Mouse (Mus musculus): ENCODE data around the gene Gm9508.
"Not testable (repeated sequence)": the region's sequence is repeated elsewhere in the genome, so short reads cannot be mapped to it uniquely, and the experiment has no call there.

The Gm9508 gene

GRCm38 (mm10) chr10:77697133-77697532 lies at the start of gene Gm9508:
Gene Gm9508 (minus strand): TSS chr10:77697233.
- no peak for DNase-seq (ENCODE audit: low read depth)

- not testable (repeated sequence) for DNase-seq (ENCODE audit: low read depth)
Observed at GRCm38 (mm10) chr10:77741924-77742688, 45.1 kb upstream of the Gm9508 start, which contains the start of gene Gm18596. Gene Gm18596 (minus strand): TSS chr10:77742638.

- DNase-seq (ENCODE audit: low read depth): no peak
Observed at GRCm38 (mm10) chr10:77738929-77739328, 41.9 kb upstream of the Gm9508 start.

- DNase-seq (ENCODE audit: low read depth): no peak
Observed at GRCm38 (mm10) chr10:77735928-77736327, 38.9 kb upstream of the Gm9508 start.

- DNase-seq (ENCODE audit: low read depth): no peak
Observed at GRCm38 (mm10) chr10:77729241-77729640, 32.2 kb upstream of the Gm9508 start.

GRCm38 (mm10) chr10:77728280-77728679 lies 31.2 kb upstream of the Gm9508 start:
- DNase-seq (ENCODE audit: low read depth): no peak

GRCm38 (mm10) chr10:77726186-77726585 lies 29.2 kb upstream of the Gm9508 start, which contains the start of gene Gm10100:
Gene Gm10100 (plus strand): TSS chr10:77726486.
- no peak for DNase-seq (ENCODE audit: low read depth)

- no peak for DNase-seq (ENCODE audit: low read depth)
Observed at GRCm38 (mm10) chr10:77724855-77725254, 27.8 kb upstream of the Gm9508 start.

- not testable (repeated sequence) for DNase-seq (ENCODE audit: low read depth)
Observed at GRCm38 (mm10) chr10:77720299-77720698, 23.3 kb upstream of the Gm9508 start, which contains the start of gene Krtap12-1. Gene Krtap12-1 (plus strand): TSS chr10:77720599.

GRCm38 (mm10) chr10:77715507-77715906 lies 18.5 kb upstream of the Gm9508 start, which contains the start of gene Gm10142:
Gene Gm10142 (plus strand): TSS chr10:77715807.
- no peak for DNase-seq (ENCODE audit: low read depth)

- DNase-seq (ENCODE audit: low read depth): no peak
Observed at GRCm38 (mm10) chr10:77713734-77714133, 16.7 kb upstream of the Gm9508 start.

- not testable (repeated sequence) for DNase-seq (ENCODE audit: low read depth)
Observed at GRCm38 (mm10) chr10:77711157-77711556, 14.1 kb upstream of the Gm9508 start, which contains the start of gene Gm10024. Gene Gm10024 (plus strand): TSS chr10:77711457.

- DNase-seq (ENCODE audit: low read depth): no peak
Observed at GRCm38 (mm10) chr10:77709831-77710230, 12.8 kb upstream of the Gm9508 start.

GRCm38 (mm10) chr10:77706326-77706725 lies 9.3 kb upstream of the Gm9508 start, which contains the start of gene Gm10272:
Gene Gm10272 (plus strand): TSS chr10:77706626.
- DNase-seq (ENCODE audit: low read depth): no peak

GRCm38 (mm10) chr10:77690356-77690807 lies 6.7 kb downstream of the Gm9508 start, which contains the start of gene Gm19402:
Gene Gm19402 (minus strand): TSS chr10:77690757.
- DNase-seq (ENCODE audit: low read depth): not testable (repeated sequence)

- DNase-seq (ENCODE audit: low read depth): no peak
Observed at GRCm38 (mm10) chr10:77687021-77687420, 10.0 kb downstream of the Gm9508 start.

- no peak for DNase-seq (ENCODE audit: low read depth)
Observed at GRCm38 (mm10) chr10:77685895-77686664, 11.0 kb downstream of the Gm9508 start, which contains the start of gene Tspear. Gene Tspear (plus strand): TSS chr10:77686569.

- DNase-seq (ENCODE audit: low read depth): no peak
Observed at GRCm38 (mm10) chr10:77684181-77684580, 12.9 kb downstream of the Gm9508 start.

- DNase-seq (ENCODE audit: low read depth): no peak
Observed at GRCm38 (mm10) chr10:77682994-77683393, 14.0 kb downstream of the Gm9508 start.

- DNase-seq (ENCODE audit: low read depth): no peak
Observed at GRCm38 (mm10) chr10:77677562-77677961, 19.5 kb downstream of the Gm9508 start.

GRCm38 (mm10) chr10:77673765-77674164 lies 23.3 kb downstream of the Gm9508 start:
- no peak for DNase-seq (ENCODE audit: low read depth)

GRCm38 (mm10) chr10:77671519-77671918 lies 25.5 kb downstream of the Gm9508 start:
- DNase-seq (ENCODE audit: low read depth): no peak

Data from fibroblast of lung, adult 2 months (primary cell).